Mouse (Mus musculus) spleen, adult 2 months (tissue): ENCODE data around the gene G6pc3.

Source experiments
- CTCF ChIP-seq: fragments of 200-500 bp; IDR thresholded peaks from 2 replicates; pipeline ENCODE4 v1.5.1; 2011; ENCODE audit warnings: mild to moderate bottlenecking, inconsistent platforms; ENCODE audit not compliant: insufficient read depth, insufficient read length, insufficient replicate concordance; ENCODE audit errors: extremely low read depth
- POLR2A ChIP-seq: fragments of 200-500 bp; IDR thresholded peaks from 2 replicates; pipeline ENCODE4 v1.6.1; 2011; ENCODE audit warnings: low read depth, low read length, inconsistent platforms

DNA sequence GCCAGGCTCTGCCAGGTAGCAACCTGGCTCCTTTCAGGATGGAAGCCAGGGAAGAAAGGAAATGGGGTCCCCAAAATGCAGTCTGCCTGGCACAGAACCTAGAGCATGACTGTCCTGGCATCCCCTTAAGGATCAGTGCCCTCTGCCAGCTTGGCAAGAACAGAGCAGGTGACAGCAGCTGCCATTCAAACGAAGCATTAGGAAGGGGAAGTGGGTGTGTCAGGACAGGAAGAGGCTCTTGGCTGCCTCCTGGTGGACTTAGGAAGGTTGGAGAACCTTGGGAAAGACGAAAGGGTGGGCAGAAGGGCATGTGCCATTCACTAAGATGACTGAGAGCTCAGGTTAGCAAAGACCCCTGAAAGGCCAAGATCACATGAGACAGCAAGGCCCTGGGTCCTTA lies 20.3 kb downstream of the G6pc3 start:
- TF ChIP-seq CTCF (peak; percentile 54; the same call in 1 of the 2 replicates), POLR2A (no peak)
